In genomic region chr6:114726681-114727080, GRCm38 (mm10) we compare ENCODE assay signal across 15 mouse cellular contexts.
A peak's percentile ranks its signal among the peaks of the same experiment; 100 is the strongest.
DNase-seq lines count a peak whose midpoint lies in the region; ATAC-seq and TF ChIP-seq lines count a peak whose summit lies in the region.
"Had no signal": no experiment of that assay in that cellular context is flagged by ENCODE, and none has a peak within 500 bp of the region (broad histone marks: within the 10 kb centered on the region; RNA-seq: fewer than 3 reads in every experiment).

No protein-coding gene starts in this region.

- H3K36me3 ChIP-seq in lung, postnatal 0 days (ENCODE audit: insufficient read depth, low read length) = no peaks in the 10 kb centered on the region
- no peaks in the 10 kb centered on the region for H3K36me3 ChIP-seq in embryonic facial prominence, embryonic 11.5 days (replicated peaks; ENCODE audit: control insufficient read depth, insufficient read depth, low read depth, low read length)
- no peaks in the 10 kb centered on the region for H3K36me3 ChIP-seq in forebrain, embryonic 15.5 days
- no peaks in the 10 kb centered on the region for H3K36me3 ChIP-seq in myocyte (ENCODE audit: control insufficient read depth, insufficient read depth)
- H3K36me3 ChIP-seq: intestine, embryonic 15.5 days had no signal

- ATAC-seq in lung, postnatal 0 days = no peak
- ATAC-seq in embryonic facial prominence, embryonic 11.5 days (replicated peaks; ENCODE audit: insufficient number of reproducible peaks, low FRiP score, low TSS enrichment, low read depth) = peak; percentile 40; the same call in 1 of the 2 replicates
- peak; percentile 44; the same call in 1 of the 2 replicates for ATAC-seq in forebrain, embryonic 15.5 days (replicated peaks)
- ATAC-seq: intestine, embryonic 15.5 days had no signal

- H3K27me3 ChIP-seq in lung, postnatal 0 days (replicated peaks; ENCODE audit: insufficient read depth, low read length) = no peaks in the 10 kb centered on the region
- no peaks in the 10 kb centered on the region for H3K27me3 ChIP-seq in embryonic facial prominence, embryonic 11.5 days (ENCODE audit: control insufficient read depth, insufficient read depth, low read length)
- no peaks in the 10 kb centered on the region for H3K27me3 ChIP-seq in forebrain, embryonic 15.5 days
- no peaks in the 10 kb centered on the region for H3K27me3 ChIP-seq in myocyte (ENCODE audit: control insufficient read depth, insufficient read depth, insufficient read length)
- H3K27me3 ChIP-seq: CH12.LX; intestine, embryonic 15.5 days; megakaryocyte, embryonic 14.5 days had no signal

- no peak for TF ChIP-seq POLR2A in myocyte (IDR thresholded peaks at IDR 0.05; ENCODE audit: insufficient read length, low read depth)

- no peak overlapping the region for H3K9ac ChIP-seq in lung, postnatal 0 days (replicated peaks; ENCODE audit: low read depth)
- no peak overlapping the region for H3K9ac ChIP-seq in embryonic facial prominence, embryonic 11.5 days (replicated peaks; ENCODE audit: low read length)
- no peak overlapping the region for H3K9ac ChIP-seq in forebrain, embryonic 15.5 days (replicated peaks)
- H3K9ac ChIP-seq: intestine, embryonic 15.5 days had no signal

- peak; percentile 30 for DNase-seq in lung, postnatal 0 days (ENCODE audit: low spot score)
- DNase-seq in lung, postnatal 10 days = no peak
- DNase-seq in embryonic facial prominence, embryonic 11.5 days (ENCODE audit: low spot score) = peak; percentile 68
- no peak for DNase-seq in frontal cortex, postnatal 25 days (ENCODE audit: low spot score in 2 of 2)
- no peak for DNase-seq in layer of hippocampus, postnatal 14 days (ENCODE audit: low spot score in 2 of 2)
- DNase-seq: adrenal gland, adult 2 months; cerebellum, postnatal 25 days; kidney, postnatal 10 days; left cerebral cortex, postnatal 4 days; lung, adult 18-20 months had no signal

- TF ChIP-seq CTCF in lung, postnatal 0 days (IDR thresholded peaks at IDR 0.05) = no peak

- H3K4me3 ChIP-seq in lung, postnatal 0 days (ENCODE audit: low read depth, low read length) = no peak overlapping the region
- H3K4me3 ChIP-seq in embryonic facial prominence, embryonic 11.5 days (ENCODE audit: low read depth, low read length) = no peak overlapping the region
- H3K4me3 ChIP-seq in forebrain, embryonic 15.5 days = no peak overlapping the region
- H3K4me3 ChIP-seq in myocyte = no peak overlapping the region
- H3K4me3 ChIP-seq: intestine, embryonic 15.5 days; megakaryocyte, embryonic 14.5 days had no signal

- WGBS in lung, postnatal 0 days = 67% methylated on average over 11 of the region's 11 CpGs
- WGBS in embryonic facial prominence, embryonic 11.5 days = 28% methylated on average over 11 of the region's 11 CpGs
- 26% methylated on average over 11 of the region's 11 CpGs for WGBS in forebrain, embryonic 15.5 days

- no peak overlapping the region for H3K27ac ChIP-seq in lung, postnatal 0 days (ENCODE audit: low read length)
- H3K27ac ChIP-seq in embryonic facial prominence, embryonic 11.5 days (replicated peaks; ENCODE audit: low read depth, low read length) = no peak overlapping the region
- 0 out of 2 replicates have a peak overlapping the region, but pooled peaks have one; percentile 11 for H3K27ac ChIP-seq in forebrain, embryonic 15.5 days (replicated peaks)
- H3K27ac ChIP-seq: intestine, embryonic 15.5 days had no signal

- no peak overlapping the region for H3ac ChIP-seq in myocyte (ENCODE audit: control insufficient read depth, insufficient read length)

- no peak for TF ChIP-seq EP300 in lung, postnatal 0 days (IDR thresholded peaks at IDR 0.05)

- peaks cover 7% of the 10 kb centered on the region; the same call in 1 of the 2 replicates for H3K4me1 ChIP-seq in lung, postnatal 0 days (ENCODE audit: insufficient read depth, low read depth, low read length)
- H3K4me1 ChIP-seq in embryonic facial prominence, embryonic 11.5 days (ENCODE audit: control insufficient read depth, insufficient read depth, low read length) = peaks cover 6% of the 10 kb centered on the region
- H3K4me1 ChIP-seq in forebrain, embryonic 15.5 days = peaks cover 17% of the 10 kb centered on the region

- no peaks in the 10 kb centered on the region for H3K9me3 ChIP-seq in lung, postnatal 0 days (ENCODE audit: low read length)
- H3K9me3 ChIP-seq in embryonic facial prominence, embryonic 11.5 days (replicated peaks; ENCODE audit: control insufficient read depth, low read length) = no peaks in the 10 kb centered on the region
- no peaks in the 10 kb centered on the region for H3K9me3 ChIP-seq in forebrain, embryonic 15.5 days
- H3K9me3 ChIP-seq: intestine, embryonic 15.5 days; megakaryocyte, embryonic 14.5 days had no signal

- H3K79me2 ChIP-seq in myocyte (ENCODE audit: control insufficient read depth, insufficient read depth) = no peaks in the 10 kb centered on the region

- H3K4me2 ChIP-seq in lung, postnatal 0 days (replicated peaks; ENCODE audit: low read depth, low read length) = no peak overlapping the region
- H3K4me2 ChIP-seq in embryonic facial prominence, embryonic 11.5 days (ENCODE audit: low read depth, low read length) = no peak overlapping the region
- no peak overlapping the region for H3K4me2 ChIP-seq in forebrain, embryonic 15.5 days (replicated peaks)
- peak overlapping the region; percentile 73 for H3K4me2 ChIP-seq in myocyte (ENCODE audit: low read depth)
- H3K4me2 ChIP-seq: intestine, embryonic 15.5 days had no signal

TF ChIP-seq in myocyte, 11 proteins besides CTCF, POLR2A, EP300 and RAD21:
- TF ChIP-seq SRF (IDR thresholded peaks at IDR 0.05; ENCODE audit: control insufficient read depth, insufficient read length, low read depth) (no peak), REST (IDR thresholded peaks at IDR 0.05; ENCODE audit: insufficient read depth, insufficient read length) (no peak), TCF3 (IDR thresholded peaks at IDR 0.05; ENCODE audit: insufficient read length, low read depth) (no peak), POLR2AphosphoS2 (IDR thresholded peaks at IDR 0.05; ENCODE audit: insufficient read length, low read depth) (no peak), MYOG (IDR thresholded peaks at IDR 0.05; ENCODE audit: control insufficient read depth in 1 of 3, insufficient read depth in 1 of 3, insufficient read length in 2 of 3, low read depth in 2 of 3) (no peak), E2F4 (IDR thresholded peaks at IDR 0.05; ENCODE audit: insufficient read depth) (no peak), USF1 (IDR thresholded peaks at IDR 0.05; ENCODE audit: low read depth) (no peak), TCF12 (IDR thresholded peaks at IDR 0.05; ENCODE audit: insufficient read depth, poor library complexity, severe bottlenecking) (no peak), CEBPB (IDR thresholded peaks at IDR 0.05; ENCODE audit: insufficient read depth, poor library complexity, severe bottlenecking) (no peak), MYOD1 (IDR thresholded peaks at IDR 0.05; ENCODE audit: control insufficient read depth in 1 of 3, insufficient read length in 2 of 3, low read depth in 2 of 3) (no peak), MAX (IDR thresholded peaks at IDR 0.05; ENCODE audit: low read depth) (no peak)

Comparison
In these comparisons a context has a peak if more than half of its experiments do, and no peak if none do; other contexts are left out.
1. DNase-seq: peak in lung, postnatal 0 days (single experiment) and embryonic facial prominence, embryonic 11.5 days (single experiment); none in lung, postnatal 10 days (single experiment), frontal cortex, postnatal 25 days (0 of 2) and layer of hippocampus, postnatal 14 days (0 of 2).